Mouse (Mus musculus) intestine, postnatal 0 days (tissue): ENCODE results near the gene Msi2. TPM values are rescaled to one million over a fixed set of nuclear protein-coding genes. Genes with fewer than 3 reads are reported as not detected.

Experiments used
- ATAC-seq: fragments of 200-750 bp; cut with Nextera tagmentation; 2 replicates; pipeline ENCODE4 v1.8.0; 2017; ENCODE audit warnings: mild to moderate bottlenecking, moderate TSS enrichment, moderate library complexity
- H3K27ac ChIP-seq: fragments of 300-500 bp; sonication (generic); 2 replicates; pipeline ENCODE4 v1.5.1; 2014; ENCODE audit warnings: mild to moderate bottlenecking, low read depth, low read length, moderate library complexity
- H3K27me3 ChIP-seq: fragments of 300-500 bp; sonication (generic); replicated peaks from 2 replicates; pipeline ENCODE4 v1.6.1; 2014; ENCODE audit warnings: low read length, mixed read lengths; ENCODE audit not compliant: control insufficient read depth, insufficient read depth
- H3K36me3 ChIP-seq: fragments of 300-500 bp; sonication (generic); 2 replicates; pipeline ENCODE4 v1.6.1; 2014; ENCODE audit warnings: mild to moderate bottlenecking, moderate library complexity; ENCODE audit not compliant: control insufficient read depth, insufficient read depth
- H3K4me1 ChIP-seq: fragments of 300-500 bp; sonication (generic); replicated peaks from 2 replicates; pipeline ENCODE4 v1.6.1; 2014; ENCODE audit warnings: antibody characterized with exemption, low read length, mixed read lengths; ENCODE audit not compliant: control insufficient read depth, insufficient read depth
- H3K4me2 ChIP-seq: fragments of 300-500 bp; sonication (generic); replicated peaks from 2 replicates; pipeline ENCODE4 v1.6.1; 2014; ENCODE audit warnings: low read depth, mild to moderate bottlenecking, moderate library complexity
- H3K4me3 ChIP-seq: fragments of 300-500 bp; sonication (generic); 2 replicates; pipeline ENCODE4 v1.5.1; 2014; ENCODE audit warnings: low read depth, low read length
- H3K9ac ChIP-seq: fragments of 300-500 bp; sonication (generic); 2 replicates; pipeline ENCODE4 v1.6.1; 2014; ENCODE audit warnings: mild to moderate bottlenecking, low read depth, low read length
- H3K9me3 ChIP-seq: fragments of 300-500 bp; sonication (generic); 2 replicates; pipeline ENCODE4 v1.6.1; 2016; ENCODE audit warnings: mixed run types; ENCODE audit not compliant: control insufficient read depth
- CTCF ChIP-seq: sonication (generic); IDR thresholded peaks from 2 replicates; pipeline ENCODE4 v1.5.1; 2016; ENCODE audit warnings: low read depth, mild to moderate bottlenecking, control low read depth, antibody characterized with exemption, moderate library complexity
- WGBS: fragments of 180-500 bp; shearing (Covaris S2); extraction: QIAGEN DNeasy Blood & Tissue Kit; methylation state at CpG from one replicate; pipeline ENCODE4 v1.1.7; 2014; 5-methylcytosine and 5-hydroxymethylcytosine counted together
- polyA plus RNA-seq: library from polyadenylated mRNA; unstranded; fragments of >200 nt; fragmentation: Nextera tagmentation; extraction: Ambion mirVana; gene quantifications from 2 replicates; pipeline ENCODE4 v1.2.1, GENCODE M21; 2015

Msi2 gene
- polyA plus RNA-seq, 1 experiment from 2014 or later: 7.5 TPM

DNA sequence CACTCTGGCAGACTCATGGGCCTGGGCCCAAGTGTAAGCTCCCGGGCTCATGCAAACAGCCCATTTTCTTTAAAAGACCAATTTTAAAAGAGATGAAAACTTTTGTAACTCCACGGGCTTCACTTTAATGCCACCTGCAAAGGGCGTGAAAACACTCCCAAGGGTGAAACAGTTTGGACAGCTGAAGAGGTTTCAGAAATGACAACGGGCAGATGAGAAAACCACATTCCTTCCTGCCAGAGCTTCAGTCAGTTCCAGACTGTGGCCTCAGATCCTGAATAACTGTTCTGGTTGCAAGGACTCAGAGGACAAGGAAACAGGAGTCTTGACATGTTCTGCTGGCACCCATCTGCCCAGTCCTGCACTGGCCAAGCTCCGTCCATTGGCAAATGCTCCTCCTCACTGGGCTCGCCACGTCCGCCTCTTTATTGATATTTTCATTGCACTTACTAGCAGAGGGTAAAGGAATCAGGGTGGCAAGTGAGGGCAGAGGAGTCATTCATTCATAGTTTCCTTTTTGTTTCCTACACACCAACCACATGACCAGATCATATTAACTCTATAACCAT lies 207.9 kb downstream of the Msi2 start:
- H3K9me3 ChIP-seq: no peaks in the 10 kb centered on the region
- no peak overlapping the region for H3K27ac ChIP-seq
- TF ChIP-seq CTCF: no peak
- no peak overlapping the region for H3K9ac ChIP-seq
- 85% methylated on average over 8 of the region's 8 CpGs for WGBS
- H3K36me3 ChIP-seq: no peaks in the 10 kb centered on the region
- H3K4me2 ChIP-seq: no peak overlapping the region
- H3K4me3 ChIP-seq: no peak overlapping the region
- no peak for ATAC-seq
- no peaks in the 10 kb centered on the region; the same call in 1 of the 2 replicates for H3K4me1 ChIP-seq
- no peaks in the 10 kb centered on the region for H3K27me3 ChIP-seq

GRCm38 (mm10) chr11:88509464-88509863 lies 208.8 kb downstream of the Msi2 start:
- no peak for ATAC-seq
- WGBS: 90% methylated on average over 4 of the region's 4 CpGs
- H3K9ac ChIP-seq: no peak overlapping the region
- H3K27ac ChIP-seq: no peak overlapping the region
- H3K4me3 ChIP-seq: no peak overlapping the region
- H3K4me1 ChIP-seq: no peaks in the 10 kb centered on the region; the same call in 1 of the 2 replicates
- no peak for TF ChIP-seq CTCF
- no peaks in the 10 kb centered on the region for H3K9me3 ChIP-seq
- H3K4me2 ChIP-seq: no peak overlapping the region
- H3K27me3 ChIP-seq: no peaks in the 10 kb centered on the region
- H3K36me3 ChIP-seq: no peaks in the 10 kb centered on the region

DNA sequence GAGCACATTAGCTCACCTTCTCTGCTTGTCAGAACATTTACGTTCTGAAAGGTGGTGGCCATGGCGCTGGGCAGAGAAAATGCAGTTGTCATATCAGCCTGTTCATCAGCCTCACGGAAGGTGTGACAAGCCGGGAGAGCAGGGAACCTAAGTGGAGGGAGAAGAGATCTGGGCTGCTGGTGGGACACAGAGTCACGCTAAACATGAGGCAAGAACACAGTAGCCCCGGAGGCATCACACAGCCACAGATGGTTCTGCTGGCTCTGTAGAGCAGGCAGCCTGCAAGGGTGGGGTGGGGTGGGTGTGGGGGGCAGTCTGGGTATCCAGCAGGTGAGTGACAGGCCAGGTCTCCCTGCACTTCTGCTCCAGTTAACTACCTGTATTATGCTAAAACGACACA lies 210.2 kb downstream of the Msi2 start:
- WGBS: 81% methylated on average over 7 of the region's 7 CpGs
- no peak overlapping the region for H3K27ac ChIP-seq
- H3K4me3 ChIP-seq: no peak overlapping the region
- no peak overlapping the region for H3K9ac ChIP-seq
- TF ChIP-seq CTCF: no peak
- H3K9me3 ChIP-seq: no peaks in the 10 kb centered on the region
- no peaks in the 10 kb centered on the region for H3K27me3 ChIP-seq
- no peaks in the 10 kb centered on the region for H3K36me3 ChIP-seq
- ATAC-seq: no peak
- H3K4me1 ChIP-seq: no peaks in the 10 kb centered on the region
- no peak overlapping the region for H3K4me2 ChIP-seq

DNA sequence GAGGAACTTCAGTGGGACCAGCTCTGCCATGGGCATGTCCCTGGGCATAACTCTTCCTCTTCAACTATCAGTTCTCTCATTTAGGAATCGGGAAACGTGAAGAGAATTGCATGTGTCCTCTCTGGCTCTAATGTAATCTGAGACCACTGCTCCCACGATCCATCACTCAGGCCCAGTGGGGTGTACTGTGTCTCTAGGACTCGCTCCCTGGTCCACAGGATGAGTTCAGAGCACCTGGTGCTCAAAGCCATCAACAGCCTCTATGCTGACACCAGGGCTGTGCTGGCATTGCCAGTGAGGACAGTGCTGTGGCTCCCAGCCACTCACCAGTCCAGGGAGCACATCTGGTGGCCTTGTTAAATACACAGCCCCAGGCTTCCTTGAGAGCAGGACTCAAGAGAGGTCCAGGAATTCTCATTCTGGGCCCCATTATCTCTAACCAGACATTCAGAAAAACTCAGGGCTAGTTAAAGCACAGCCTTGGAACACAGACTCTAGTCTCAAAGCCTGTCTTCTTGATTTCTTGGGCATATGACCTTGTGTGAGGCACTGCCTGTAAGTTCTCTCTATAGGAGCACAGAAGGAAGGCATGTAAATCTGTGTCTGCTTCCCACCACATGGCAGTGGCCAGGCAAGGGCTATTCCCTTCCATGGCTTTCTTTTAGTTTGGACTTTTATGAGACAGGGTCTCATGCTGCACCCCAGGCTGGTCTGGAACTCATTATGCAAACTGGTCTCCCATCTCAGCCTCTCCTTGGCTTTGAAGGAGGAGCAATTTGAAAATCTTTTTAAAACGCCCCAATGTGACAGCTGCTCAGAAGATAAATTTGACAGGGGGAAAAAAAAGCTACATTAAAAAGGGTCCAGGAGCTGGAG lies 211.5 kb downstream of the Msi2 start:
- no peak overlapping the region for H3K4me2 ChIP-seq
- no peak for TF ChIP-seq CTCF
- no peaks in the 10 kb centered on the region for H3K4me1 ChIP-seq
- no peak overlapping the region for H3K27ac ChIP-seq
- WGBS: 63% methylated on average over 5 of the region's 5 CpGs
- H3K27me3 ChIP-seq: no peaks in the 10 kb centered on the region
- no peaks in the 10 kb centered on the region for H3K36me3 ChIP-seq
- no peak for ATAC-seq
- H3K9ac ChIP-seq: no peak overlapping the region
- no peak overlapping the region for H3K4me3 ChIP-seq
- H3K9me3 ChIP-seq: no peaks in the 10 kb centered on the region

- 92% methylated on average over 13 of the region's 13 CpGs for WGBS
- TF ChIP-seq CTCF: no peak
- no peaks in the 10 kb centered on the region for H3K27me3 ChIP-seq
- H3K36me3 ChIP-seq: no peaks in the 10 kb centered on the region
- no peak for ATAC-seq
- no peak overlapping the region for H3K27ac ChIP-seq
- no peaks in the 10 kb centered on the region for H3K9me3 ChIP-seq
- H3K9ac ChIP-seq: no peak overlapping the region
- no peaks in the 10 kb centered on the region for H3K4me1 ChIP-seq
- H3K4me3 ChIP-seq: no peak overlapping the region
- H3K4me2 ChIP-seq: no peak overlapping the region
Measured at GRCm38 (mm10) chr11:88506109-88506508, 212.2 kb downstream of the Msi2 start.

DNA sequence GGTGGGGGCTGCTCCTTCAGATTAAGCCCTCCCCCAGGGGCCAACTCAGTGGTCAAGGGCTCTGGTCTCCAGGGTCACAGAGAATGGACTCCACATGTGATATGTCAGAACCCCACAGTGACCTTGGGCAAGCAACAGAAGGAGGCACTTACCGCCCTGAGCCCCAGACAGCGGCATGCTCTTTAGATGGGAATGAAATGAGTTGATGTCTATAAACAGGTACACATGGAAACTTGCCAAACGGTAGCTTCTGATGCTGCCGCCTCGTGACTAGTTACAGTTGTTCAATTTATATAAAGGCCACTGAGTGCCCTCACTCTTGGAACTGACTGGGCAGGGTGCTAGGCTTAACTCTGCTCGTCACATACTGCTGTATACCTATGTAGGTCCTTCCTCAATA lies 215.7 kb downstream of the Msi2 start:
- Histone ChIP-seq H3K36me3 (no peaks in the 10 kb centered on the region), H3K4me2 (no peak overlapping the region), H3K9ac (no peak overlapping the region), H3K4me3 (no peak overlapping the region), H3K4me1 (0 out of 2 replicates have a peak, but pooled peaks cover 4% of the 10 kb centered on the region), H3K27ac (no peak overlapping the region), H3K9me3 (no peaks in the 10 kb centered on the region), H3K27me3 (no peaks in the 10 kb centered on the region)
- 85% methylated on average over 6 of the region's 6 CpGs for WGBS
- ATAC-seq: no peak
- no peak for TF ChIP-seq CTCF
